Mouse (Mus musculus): ENCODE data around the gene Ildr1.

The Ildr1 gene

GRCm38 (mm10) chr16:36771244-36771643, 77.5 kb downstream of the Ildr1 start:
- no peak for DNase-seq (ENCODE audit: low spot score in 2 of 2)

- DNase-seq (ENCODE audit: low spot score in 2 of 2), result no peak
These were observed 77.9 kb downstream of the Ildr1 start for GRCm38 (mm10) chr16:36771703-36772102.

- no peak for DNase-seq (ENCODE audit: low spot score in 2 of 2)
These were observed 79.2 kb downstream of the Ildr1 start for GRCm38 (mm10) chr16:36772996-36773395.

GRCm38 (mm10) chr16:36775658-36776057, 81.9 kb downstream of the Ildr1 start:
- no peak for DNase-seq (ENCODE audit: low spot score in 2 of 2)
